Mouse (Mus musculus): ENCODE measurements at regions not wholly inside any gene's neighbourhood (a gene's known extent, or its start where the extent isn't known, plus 50 kb on each side); places are given as distances from the start of the nearest gene placed in this dataset.
"Not testable (repeated sequence)": the region's sequence is repeated elsewhere in the genome, so short reads cannot be mapped to it uniquely, and the experiment has no call there.

DNA sequence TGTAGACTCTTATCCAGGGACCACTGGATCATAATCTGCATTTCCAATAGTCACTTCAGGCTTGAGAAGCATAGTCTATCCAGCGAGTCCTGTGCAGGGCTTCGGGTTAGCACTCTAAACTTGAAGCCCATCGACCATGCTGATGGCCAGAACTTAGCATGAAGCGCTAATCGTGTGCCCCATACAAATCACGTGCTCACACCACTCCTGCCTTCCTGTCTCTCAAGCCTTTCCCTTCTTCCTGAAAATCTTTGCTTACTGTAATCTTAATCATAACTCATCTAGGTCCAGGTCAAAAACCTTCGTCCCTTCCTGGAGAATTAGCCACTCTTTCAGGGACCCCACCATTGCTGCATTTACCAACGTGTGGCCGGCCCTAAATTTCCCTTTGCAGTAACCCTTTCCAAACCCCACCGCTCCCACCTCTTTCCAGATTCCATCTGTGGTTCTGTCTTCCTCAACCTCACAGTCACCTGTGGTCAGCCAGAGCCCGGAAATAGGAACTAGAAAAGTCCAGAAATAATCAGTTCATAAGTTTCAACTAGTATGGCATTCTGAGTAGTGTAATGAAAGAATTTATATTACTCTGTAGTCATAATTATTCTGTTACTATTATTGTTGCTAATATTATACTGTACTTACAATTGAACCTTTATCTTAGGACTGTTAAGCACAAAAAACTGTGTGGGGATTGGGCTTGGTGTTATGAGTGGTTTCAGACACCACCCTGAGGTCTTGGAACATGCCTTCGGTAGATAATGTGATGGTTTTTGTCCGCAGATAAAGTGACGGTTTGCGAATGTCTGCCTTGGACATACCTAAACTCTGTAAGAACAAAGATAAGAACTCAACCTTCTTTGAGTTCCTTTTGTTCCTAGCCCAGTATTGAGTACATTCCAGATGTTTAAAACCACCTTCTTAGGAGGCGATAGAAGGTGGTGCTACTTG lies 57.3 kb upstream of the Slc1a3 start:
- no peak for DNase-seq (ENCODE audit: extremely low read depth, low read depth, low spot score)

DNA sequence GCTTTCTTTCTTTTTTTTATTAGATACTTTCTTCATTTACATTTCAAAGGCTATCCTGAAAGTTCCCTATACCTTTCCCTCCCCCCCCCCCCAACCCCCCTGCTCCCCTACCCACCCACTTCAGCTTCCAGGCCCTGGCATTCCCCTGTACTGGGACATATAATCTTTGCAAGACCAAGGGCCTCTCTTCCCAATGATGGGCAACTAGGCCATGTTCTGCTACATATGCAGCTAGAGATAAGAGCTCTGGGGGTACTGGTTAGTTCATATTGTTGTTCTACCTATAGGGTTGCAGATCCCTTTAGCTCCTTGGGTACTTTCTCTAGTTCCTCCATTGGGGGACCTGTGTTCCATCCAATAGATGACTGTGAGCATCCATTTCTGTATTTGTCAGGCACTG lies 55.6 kb upstream of the Slc1a3 start:
- not testable (repeated sequence) for DNase-seq (ENCODE audit: extremely low read depth, low read depth, low spot score)

DNA sequence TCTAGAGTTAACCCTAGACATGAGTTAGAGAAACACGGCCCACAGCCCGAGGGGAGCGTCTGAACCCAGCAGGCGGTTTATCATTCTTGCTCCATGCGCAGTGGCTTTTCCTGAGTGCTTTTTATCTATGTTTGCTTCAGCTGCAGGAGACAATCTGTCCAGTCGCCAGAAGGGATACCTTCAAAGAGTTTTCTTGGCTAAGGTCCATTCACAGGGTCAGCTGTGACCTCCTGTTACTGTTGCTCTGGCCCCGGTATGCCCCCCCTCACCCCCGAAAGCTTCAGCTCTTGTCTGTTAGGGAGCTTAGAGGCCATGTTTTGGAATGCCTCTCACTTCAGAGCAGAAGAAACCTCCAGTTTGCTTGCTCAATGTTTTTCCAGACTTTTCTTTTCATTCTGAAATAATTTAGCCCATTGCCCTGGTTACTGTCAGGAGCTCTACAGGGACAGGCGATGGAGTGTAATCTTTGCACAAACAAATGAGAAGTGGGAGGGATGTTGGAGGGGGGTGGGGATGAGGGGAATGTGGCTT lies 51.2 kb upstream of the Slc1a3 start:
- no peak for DNase-seq (ENCODE audit: extremely low read depth, low read depth, low spot score)

DNA sequence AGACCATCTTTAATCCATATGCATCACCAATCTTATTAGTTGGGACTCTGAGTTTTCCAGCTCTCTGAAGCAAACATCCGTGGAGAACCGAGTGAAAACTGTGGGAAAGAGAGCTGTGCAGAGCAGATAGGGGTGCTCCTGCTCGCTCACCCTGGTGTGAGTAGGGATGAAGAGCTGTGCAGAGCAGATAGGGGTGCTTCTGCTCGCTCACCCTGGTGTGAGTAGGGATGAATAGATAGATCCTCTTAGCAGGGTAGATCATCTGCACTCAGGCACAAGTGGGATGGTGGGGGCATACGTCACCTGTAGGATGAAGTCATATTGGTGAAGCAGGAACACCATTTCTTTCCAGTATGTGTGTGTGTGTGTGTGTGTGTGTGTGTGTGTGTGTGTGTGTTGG lies 50.6 kb upstream of the Slc1a3 start:
- no peak for DNase-seq (ENCODE audit: extremely low read depth, low read depth, low spot score)

Data from fat pad, adult 2 months (tissue).